Mouse (Mus musculus) MEL (cell line): Measurements from ENCODE around the gene Nfix. TPM values are rescaled to one million over a fixed set of nuclear protein-coding genes. Genes with fewer than 3 reads are reported as not detected.
A peak's percentile ranks its signal among the peaks of the same experiment; 100 is the strongest.

Source experiments
- DNase-seq: peaks from one replicate; pipeline ENCODE4 v3.0.0; 2011; ENCODE audit warnings: low read depth, low spot score
- H3K27ac ChIP-seq: 2 replicates; pipeline ENCODE4 v1.5.1; 2012; ENCODE audit warnings: low read depth, mild to moderate bottlenecking, control low read depth, low read length, moderate library complexity; ENCODE audit not compliant: control insufficient read depth
- H3K27me3 ChIP-seq, 2 experiments: fragments of 150-350 bp in 1 of 2; sonication (generic) in 1 of 2; 2 replicates each; pipeline ENCODE4 v1.6.1; 2012; ENCODE audit warnings: low read length in 2 of 2, mild to moderate bottlenecking in 2 of 2, improper control_type of control experiment in 1 of 2, moderate library complexity in 1 of 2; ENCODE audit not compliant: insufficient read depth in 2 of 2, control insufficient read depth in 1 of 2
- H3K36me3 ChIP-seq, 2 experiments: 2 replicates each; pipeline ENCODE4 v1.6.1; 2012 to 2014; ENCODE audit warnings: low read length in 2 of 2, improper control_type of control experiment in 1 of 2, inconsistent platforms in 1 of 2, mild to moderate bottlenecking in 1 of 2; ENCODE audit not compliant: insufficient read depth in 2 of 2, control insufficient read depth in 1 of 2
- H3K4me1 ChIP-seq, 2 experiments: fragments of 150-350 bp in 1 of 2; sonication (generic) in 1 of 2; 2 replicates each; pipeline ENCODE4 v1.6.1; 2012; ENCODE audit warnings: low read length in 2 of 2, improper control_type of control experiment in 1 of 2, mild to moderate bottlenecking in 1 of 2; ENCODE audit not compliant: insufficient read depth in 2 of 2, control insufficient read depth in 1 of 2
- H3K4me3 ChIP-seq, 2 experiments: fragments of 150-350 bp in 1 of 2; sonication (generic) in 1 of 2; 2 replicates each; pipeline ENCODE4 v1.5.1; 2012; ENCODE audit warnings: low read depth in 2 of 2, low read length in 2 of 2, mild to moderate bottlenecking in 2 of 2, moderate library complexity in 2 of 2, control low read depth in 1 of 2, improper control_type of control experiment in 1 of 2; ENCODE audit not compliant: control insufficient read depth in 1 of 2, insufficient read depth in 1 of 2
- H3K79me2 ChIP-seq: 2 replicates; pipeline ENCODE4 v1.6.1; 2012; ENCODE audit warnings: mild to moderate bottlenecking, low read length, moderate library complexity; ENCODE audit not compliant: control insufficient read depth, poor library complexity, insufficient read depth
- H3K9ac ChIP-seq: 2 replicates; pipeline ENCODE4 v1.6.1; 2012; ENCODE audit warnings: low read depth, mild to moderate bottlenecking, control low read depth, low read length, moderate library complexity; ENCODE audit not compliant: control insufficient read depth, poor library complexity, severe bottlenecking
- H3K9me3 ChIP-seq: fragments of 150-350 bp; sonication (generic); replicated peaks from 2 replicates; pipeline ENCODE4 v1.6.1; 2012; ENCODE audit warnings: mild to moderate bottlenecking, low read length, improper control_type of control experiment, moderate library complexity; ENCODE audit not compliant: insufficient read depth
- BHLHE40 ChIP-seq: IDR thresholded peaks from 2 replicates; pipeline ENCODE4 v1.6.1; 2012; ENCODE audit warnings: low read depth, mild to moderate bottlenecking, inconsistent platforms, low read length, improper control_type of control experiment, borderline replicate concordance
- CHD1 ChIP-seq: IDR thresholded peaks from 2 replicates; pipeline ENCODE4 v1.6.1; 2012; ENCODE audit warnings: low read depth, mild to moderate bottlenecking, inconsistent platforms, low read length, improper control_type of control experiment
- CHD2 ChIP-seq: IDR thresholded peaks from 2 replicates; pipeline ENCODE4 v1.6.1; 2011; ENCODE audit warnings: low read length, improper control_type of control experiment
- CTCF ChIP-seq, 3 experiments: IDR thresholded peaks in 2 of 3; conservative IDR thresholded peaks in 1 of 3; 2 replicates each; pipeline ENCODE4 v1.5.1; 2011 to 2012; ENCODE audit warnings: low read length in 3 of 3, low read depth in 2 of 3, mild to moderate bottlenecking in 2 of 3, improper control_type of control experiment in 1 of 3, inconsistent platforms in 1 of 3, mixed read lengths in 1 of 3, moderate library complexity in 1 of 3; ENCODE audit not compliant: control insufficient read depth in 1 of 3, insufficient read depth in 1 of 3, poor library complexity in 1 of 3, severe bottlenecking in 1 of 3
- ELF1 ChIP-seq: IDR thresholded peaks from 2 replicates; pipeline ENCODE4 v1.6.1; 2014; ENCODE audit warnings: low read depth, mild to moderate bottlenecking, inconsistent platforms, low read length, improper control_type of control experiment, moderate library complexity
- EP300 ChIP-seq, 2 experiments: IDR thresholded peaks; 2 replicates each; pipeline ENCODE4 v1.6.1; 2011; ENCODE audit warnings: improper control_type of control experiment in 2 of 2, low read length in 2 of 2, low read depth in 1 of 2, mild to moderate bottlenecking in 1 of 2
- GABPA ChIP-seq: IDR thresholded peaks from 2 replicates; pipeline ENCODE4 v1.6.1; 2012; ENCODE audit warnings: low read depth, mild to moderate bottlenecking, inconsistent platforms, low read length, improper control_type of control experiment, moderate library complexity
- HCFC1 ChIP-seq: IDR thresholded peaks from 2 replicates; pipeline ENCODE4 v1.6.1; 2012; ENCODE audit warnings: low read depth, mild to moderate bottlenecking, inconsistent platforms, low read length, improper control_type of control experiment, moderate library complexity
- JUND ChIP-seq: IDR thresholded peaks from 2 replicates; pipeline ENCODE4 v1.6.1; 2011; ENCODE audit warnings: low read depth, mild to moderate bottlenecking, improper control_type of control experiment, low read length
- KAT2A ChIP-seq: conservative IDR thresholded peaks from 2 replicates; pipeline ENCODE4 v1.6.1; 2012; ENCODE audit warnings: low read depth, low read length, improper control_type of control experiment, inconsistent platforms
- MAFK ChIP-seq: IDR thresholded peaks from 2 replicates; pipeline ENCODE4 v1.6.1; 2011; ENCODE audit warnings: low read depth, mild to moderate bottlenecking, low read length, improper control_type of control experiment, borderline replicate concordance
- MAZ ChIP-seq: IDR thresholded peaks from 2 replicates; pipeline ENCODE4 v1.6.1; 2012; ENCODE audit warnings: low read depth, mild to moderate bottlenecking, inconsistent platforms, low read length, improper control_type of control experiment
- MYC ChIP-seq: IDR thresholded peaks from 2 replicates; pipeline ENCODE4 v1.6.1; 2011; ENCODE audit warnings: low read depth, mild to moderate bottlenecking, low read length, improper control_type of control experiment, moderate library complexity
- NELFE ChIP-seq: IDR thresholded peaks from 2 replicates; pipeline ENCODE4 v1.6.1; 2011; ENCODE audit warnings: low read depth, low read length, improper control_type of control experiment
- POLR2A ChIP-seq, 2 experiments: IDR thresholded peaks; 2 replicates each; pipeline ENCODE4 v1.6.1; 2011 to 2012; ENCODE audit warnings: low read length in 2 of 2, mild to moderate bottlenecking in 2 of 2, control low read depth in 1 of 2, improper control_type of control experiment in 1 of 2, low read depth in 1 of 2, moderate library complexity in 1 of 2; ENCODE audit not compliant: control insufficient read depth in 1 of 2, insufficient read depth in 1 of 2, poor library complexity in 1 of 2
- POLR2AphosphoS2 ChIP-seq: IDR thresholded peaks from 2 replicates; pipeline ENCODE4 v1.6.1; 2011; ENCODE audit warnings: low read length, improper control_type of control experiment
- RAD21 ChIP-seq: IDR thresholded peaks from 2 replicates; pipeline ENCODE4 v1.6.1; 2011; ENCODE audit warnings: mild to moderate bottlenecking, low read depth, low read length, improper control_type of control experiment
- TCF12 ChIP-seq: IDR thresholded peaks from 2 replicates; pipeline ENCODE4 v1.6.1; 2014; ENCODE audit warnings: low read depth, mild to moderate bottlenecking, inconsistent platforms, low read length, improper control_type of control experiment, moderate library complexity
- UBTF ChIP-seq: IDR thresholded peaks from 2 replicates; pipeline ENCODE4 v1.6.1; 2012; ENCODE audit warnings: low read depth, mild to moderate bottlenecking, inconsistent platforms, low read length, improper control_type of control experiment, moderate library complexity, borderline replicate concordance; ENCODE audit not compliant: insufficient read depth
- USF1 ChIP-seq: IDR thresholded peaks from 2 replicates; pipeline ENCODE4 v1.6.1; 2014; ENCODE audit warnings: low read depth, mild to moderate bottlenecking, inconsistent platforms, low read length, improper control_type of control experiment, moderate library complexity
- ZKSCAN1 ChIP-seq: IDR thresholded peaks from 2 replicates; pipeline ENCODE4 v1.6.1; 2012; ENCODE audit warnings: low read depth, mild to moderate bottlenecking, inconsistent platforms, low read length, improper control_type of control experiment, moderate library complexity
- ZMIZ1 ChIP-seq: IDR thresholded peaks from 2 replicates; pipeline ENCODE4 v1.6.1; 2012; ENCODE audit warnings: low read depth, mild to moderate bottlenecking, inconsistent platforms, low read length, improper control_type of control experiment, moderate library complexity
- ZNF384 ChIP-seq: IDR thresholded peaks from 2 replicates; pipeline ENCODE4 v1.6.1; 2012; ENCODE audit warnings: low read depth, mild to moderate bottlenecking, inconsistent platforms, low read length, improper control_type of control experiment
- polyA plus RNA-seq, 2 experiments: library from polyadenylated mRNA; stranded (reverse) in 1 of 2; unstranded in 1 of 2; fragments of >175 nt in 1 of 2; fragments of >200 nt in 1 of 2; gene quantifications; 2 replicates each; pipeline versions ENCODE4 v1.2.1 to v1.2.4; 2012; ENCODE audit warnings: low replicate concordance in 2 of 2, low read depth in 1 of 2; ENCODE audit not compliant: insufficient read length in 2 of 2, insufficient read depth in 1 of 2, missing spikeins in 1 of 2
- total RNA-seq: library from RNA; depleted of rRNA; stranded (reverse); fragments of 300-350 nt; gene quantifications from 2 replicates; pipeline ENCODE4 v1.2.3, GENCODE M21; 2012

Gene Nfix
- total and polyA plus RNA-seq, 3 experiments: 14.4 to 29.1 TPM; not detected in 1

GRCm38 (mm10) chr8:84774473-84774911, 25.7 kb downstream of the Nfix start:
- Histone ChIP-seq H3K4me3 (no peak overlapping the region), H3K27me3 (no peaks in the 10 kb centered on the region), H3K9me3 (no peaks in the 10 kb centered on the region), H3K36me3 (peaks cover 0 to 3% of the 10 kb centered on the region in 2 experiments; a peak in 1 of 4 replicates), H3K4me1 (no peaks in the 10 kb centered on the region), H3K27ac (no peak overlapping the region), H3K9ac (no peak overlapping the region), H3K79me2 (no peaks in the 10 kb centered on the region)
- DNase-seq: no peak
- TF ChIP-seq HCFC1 (no peak), USF1 (no peak), JUND (no peak), ZMIZ1 (no peak), ZNF384 (0 out of 2 replicates have a peak, but pooled peaks have one; percentile 7)

GRCm38 (mm10) chr8:84773833-84774232, 26.3 kb downstream of the Nfix start:
- H3K4me3 ChIP-seq: no peak overlapping the region

GRCm38 (mm10) chr8:84773304-84773703, 26.8 kb downstream of the Nfix start:
- Histone ChIP-seq H3K4me1 (no peaks in the 10 kb centered on the region), H3K27ac (no peak overlapping the region), H3K36me3 (peaks cover 0 to 3% of the 10 kb centered on the region in 2 experiments; a peak in 1 of 4 replicates), H3K9me3 (no peaks in the 10 kb centered on the region), H3K4me3 (no peak overlapping the region), H3K27me3 (no peaks in the 10 kb centered on the region), H3K79me2 (no peaks in the 10 kb centered on the region), H3K9ac (no peak overlapping the region)
- TF ChIP-seq MAFK (no peak), JUND (no peak), ZNF384 (no peak), EP300 (IDR thresholded peaks at IDR 0.05; ENCODE audit: low read depth in 1 of 2, low read length in 2 of 2) (no peak), BHLHE40 (no peak), CTCF (IDR thresholded peaks at IDR 0.05 in 2 of 3, conservative IDR thresholded peaks at IDR 0.05 in 1 of 3; ENCODE audit: control insufficient read depth in 1 of 3, insufficient read depth in 1 of 3, low read depth in 2 of 3, low read length in 3 of 3, poor library complexity in 1 of 3, severe bottlenecking in 1 of 3) (no peak), MYC (no peak), POLR2AphosphoS2 (no peak), ZMIZ1 (no peak), ZKSCAN1 (no peak), UBTF (no peak), HCFC1 (no peak)
- no peak for DNase-seq

More at GRCm38 (mm10) chr8:84773833-84774232, 26.3 kb downstream of the Nfix start:
- Histone ChIP-seq H3K36me3 (peaks cover 0 to 3% of the 10 kb centered on the region in 2 experiments; a peak in 1 of 4 replicates), H3K27me3 (no peaks in the 10 kb centered on the region), H3K4me1 (no peaks in the 10 kb centered on the region), H3K9ac (no peak overlapping the region), H3K9me3 (no peaks in the 10 kb centered on the region), H3K27ac (no peak overlapping the region), H3K79me2 (no peaks in the 10 kb centered on the region)
- no peak for DNase-seq
- no peak for TF ChIP-seq CHD1
- no peak for TF ChIP-seq NELFE
- TF ChIP-seq CTCF (IDR thresholded peaks at IDR 0.05 in 2 of 3, conservative IDR thresholded peaks at IDR 0.05 in 1 of 3; ENCODE audit: control insufficient read depth in 1 of 3, insufficient read depth in 1 of 3, low read depth in 2 of 3, low read length in 3 of 3, poor library complexity in 1 of 3, severe bottlenecking in 1 of 3): no peak
- TF ChIP-seq GABPA: no peak
- TF ChIP-seq RAD21: no peak
- no peak for TF ChIP-seq KAT2A
- TF ChIP-seq JUND: no peak
- TF ChIP-seq CHD2: no peak
- no peak for TF ChIP-seq MAZ
- TF ChIP-seq TCF12: no peak
- TF ChIP-seq POLR2A (IDR thresholded peaks at IDR 0.05; ENCODE audit: control insufficient read depth in 1 of 2, insufficient read depth in 1 of 2, low read depth in 1 of 2, low read length in 2 of 2, poor library complexity in 1 of 2): no peak
- no peak for TF ChIP-seq MAFK
- no peak for TF ChIP-seq ELF1
- no peak for TF ChIP-seq ZNF384
